Mouse (Mus musculus): ENCODE measurements at regions not wholly inside any gene's neighbourhood (a gene's known extent, or its start where the extent isn't known, plus 50 kb on each side); places are given as distances from the start of the nearest gene placed in this dataset.

GRCm38 (mm10) chr16:85743022-85743421 lies 59.9 kb downstream of the Adamts1 start:
- no peak for DNase-seq

GRCm38 (mm10) chr16:85738606-85739195 lies 64.2 kb downstream of the Adamts1 start:
- no peak for DNase-seq

- no peak for DNase-seq
Measured at GRCm38 (mm10) chr16:85728026-85728425, 74.9 kb downstream of the Adamts1 start.

GRCm38 (mm10) chr16:85721968-85722367 lies 80.9 kb downstream of the Adamts1 start:
- no peak for DNase-seq

GRCm38 (mm10) chr16:85712291-85712690 lies 90.6 kb downstream of the Adamts1 start:
- DNase-seq: no peak

GRCm38 (mm10) chr16:85704254-85705020 lies 98.5 kb downstream of the Adamts1 start:
- no peak for DNase-seq

GRCm38 (mm10) chr16:85702889-85703480 lies 99.9 kb downstream of the Adamts1 start:
- DNase-seq: no peak

- DNase-seq: no peak
Measured at GRCm38 (mm10) chr16:85699329-85699728, 103.6 kb downstream of the Adamts1 start.

GRCm38 (mm10) chr16:85682721-85683120 lies 120.2 kb downstream of the Adamts1 start:
- no peak for DNase-seq

GRCm38 (mm10) chr16:85680351-85680750 lies 122.6 kb downstream of the Adamts1 start:
- DNase-seq: peak; percentile 41

- no peak for DNase-seq
Measured at GRCm38 (mm10) chr16:85678781-85679180, 124.1 kb downstream of the Adamts1 start.

GRCm38 (mm10) chr16:85678228-85678627 lies 124.7 kb downstream of the Adamts1 start:
- no peak for DNase-seq

- peak; percentile 11 for DNase-seq
Measured at GRCm38 (mm10) chr16:85677027-85677426, 123.8 kb upstream of the Cyyr1 start.

GRCm38 (mm10) chr16:85668767-85669166 lies 115.6 kb upstream of the Cyyr1 start:
- no peak for DNase-seq

GRCm38 (mm10) chr16:85667790-85668189 lies 114.6 kb upstream of the Cyyr1 start:
- no peak for DNase-seq

- no peak for DNase-seq
Measured at GRCm38 (mm10) chr16:85649516-85649915, 96.3 kb upstream of the Cyyr1 start.

GRCm38 (mm10) chr16:85640992-85641391 lies 87.8 kb upstream of the Cyyr1 start:
- DNase-seq: no peak

GRCm38 (mm10) chr16:85637079-85637478 lies 83.9 kb upstream of the Cyyr1 start:
- no peak for DNase-seq

- DNase-seq: no peak
Measured at GRCm38 (mm10) chr16:85629738-85630137, 76.5 kb upstream of the Cyyr1 start.

GRCm38 (mm10) chr16:85624505-85624904 lies 71.3 kb upstream of the Cyyr1 start:
- no peak for DNase-seq

GRCm38 (mm10) chr16:85604089-85604488 lies 50.9 kb upstream of the Cyyr1 start:
- DNase-seq: no peak
